Mouse (Mus musculus) heart, embryonic 12.5 days (tissue): ENCODE results near the gene Hk2. TPM values are rescaled to one million over a fixed set of nuclear protein-coding genes. Genes with fewer than 3 reads are reported as not detected.

Source experiments
- ATAC-seq: fragments of 200-750 bp; cut with Nextera tagmentation; 2 replicates; pipeline ENCODE4 v1.8.0; 2017; ENCODE audit warnings: moderate TSS enrichment, moderate library complexity; ENCODE audit not compliant: insufficient number of reproducible peaks, low FRiP score
- H3K27ac ChIP-seq: fragments of 300-500 bp; sonication (generic); 2 replicates; pipeline ENCODE4 v1.5.1; 2016; ENCODE audit warnings: mild to moderate bottlenecking, moderate library complexity; ENCODE audit not compliant: poor library complexity, severe bottlenecking
- H3K27me3 ChIP-seq: fragments of 300-500 bp; sonication (generic); replicated peaks from 2 replicates; pipeline ENCODE4 v1.6.1; 2016; ENCODE audit warnings: mild to moderate bottlenecking, moderate library complexity
- H3K36me3 ChIP-seq: fragments of 300-500 bp; sonication (generic); 2 replicates; pipeline ENCODE4 v1.6.1; 2016; ENCODE audit warnings: mild to moderate bottlenecking, moderate library complexity
- H3K4me1 ChIP-seq: fragments of 300-500 bp; sonication (generic); replicated peaks from 2 replicates; pipeline ENCODE4 v1.6.1; 2016; ENCODE audit warnings: mild to moderate bottlenecking
- H3K4me2 ChIP-seq: fragments of 300-500 bp; sonication (generic); 2 replicates; pipeline ENCODE4 v1.6.1; 2016; ENCODE audit warnings: mild to moderate bottlenecking, moderate library complexity
- H3K4me3 ChIP-seq: fragments of 300-500 bp; sonication (generic); 2 replicates; pipeline ENCODE4 v1.5.1; 2016; ENCODE audit warnings: mild to moderate bottlenecking
- H3K9ac ChIP-seq: fragments of 300-500 bp; sonication (generic); 2 replicates; pipeline ENCODE4 v1.6.1; 2016; ENCODE audit warnings: mild to moderate bottlenecking, moderate library complexity
- H3K9me3 ChIP-seq: fragments of 300-500 bp; sonication (generic); replicated peaks from 2 replicates; pipeline ENCODE4 v1.6.1; 2016; ENCODE audit warnings: mild to moderate bottlenecking, moderate library complexity
- WGBS: fragments of 180-500 bp; shearing (Covaris S2); methylation state at CpG from one replicate; pipeline ENCODE4 v1.1.7; 2016; 5-methylcytosine and 5-hydroxymethylcytosine counted together
- polyA plus RNA-seq: library from polyadenylated mRNA; unstranded; fragments of >200 nt; fragmentation: Nextera tagmentation; extraction: Ambion mirVana; gene quantifications from 2 replicates; pipeline ENCODE4 v1.2.1, GENCODE M21; 2016

Hk2 gene
- polyA plus RNA-seq, 1 experiment from 2014 or later: 35.2 TPM

DNA sequence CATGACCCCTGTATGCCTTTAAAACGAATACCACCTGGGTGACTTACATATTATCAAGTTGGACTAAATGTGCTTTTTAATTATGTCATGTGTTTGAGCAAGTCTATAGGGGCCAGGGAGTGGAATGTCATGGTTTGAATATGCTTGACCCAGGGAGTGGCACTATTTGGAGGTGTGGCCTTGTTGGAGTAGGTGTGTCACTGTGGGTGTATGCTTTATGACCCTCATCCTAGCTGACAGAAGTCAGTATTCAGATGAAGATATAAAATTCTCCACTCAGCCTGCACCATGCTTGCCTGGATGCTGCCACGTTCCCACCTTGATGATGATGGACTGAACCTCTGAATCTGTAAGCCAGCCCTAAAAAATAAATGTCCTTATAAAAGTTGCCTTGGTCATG lies 16.6 kb upstream of the Hk2 start:
- no peak for ATAC-seq
- WGBS: 85% methylated on average over 2 of the region's 2 CpGs

DNA sequence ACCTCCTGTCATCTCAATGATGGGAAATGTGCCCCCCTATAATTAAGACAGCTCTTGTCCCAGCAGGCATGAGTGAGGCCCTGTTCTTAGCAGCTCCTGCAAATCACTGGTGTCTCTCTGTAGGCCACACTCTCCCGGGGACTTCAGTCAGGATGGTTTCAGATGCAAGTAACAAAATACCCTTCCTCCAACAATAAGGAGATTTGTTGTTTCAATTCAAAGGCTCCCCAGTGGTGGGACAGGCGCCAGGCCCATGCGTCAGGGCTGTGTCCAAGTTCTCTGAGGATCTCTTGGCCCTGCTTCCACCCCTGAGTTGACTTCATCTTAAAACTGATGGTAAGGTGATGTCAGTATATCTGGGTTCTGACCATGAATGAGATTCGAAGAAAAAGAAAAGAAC lies 9.7 kb upstream of the Hk2 start:
- H3K4me1 ChIP-seq: no peaks in the 10 kb centered on the region
- no peaks in the 10 kb centered on the region for H3K27me3 ChIP-seq
- WGBS: 78% methylated on average over 4 of the region's 4 CpGs

More for the DNA sequence above, 16.6 kb upstream of the Hk2 start:
- no peaks in the 10 kb centered on the region for H3K36me3 ChIP-seq
- no peak overlapping the region for H3K9ac ChIP-seq
- H3K4me1 ChIP-seq: no peaks in the 10 kb centered on the region
- H3K9me3 ChIP-seq: no peaks in the 10 kb centered on the region
- no peaks in the 10 kb centered on the region for H3K27me3 ChIP-seq
- no peak overlapping the region for H3K4me2 ChIP-seq
- no peak overlapping the region for H3K4me3 ChIP-seq
- no peak overlapping the region for H3K27ac ChIP-seq

DNA sequence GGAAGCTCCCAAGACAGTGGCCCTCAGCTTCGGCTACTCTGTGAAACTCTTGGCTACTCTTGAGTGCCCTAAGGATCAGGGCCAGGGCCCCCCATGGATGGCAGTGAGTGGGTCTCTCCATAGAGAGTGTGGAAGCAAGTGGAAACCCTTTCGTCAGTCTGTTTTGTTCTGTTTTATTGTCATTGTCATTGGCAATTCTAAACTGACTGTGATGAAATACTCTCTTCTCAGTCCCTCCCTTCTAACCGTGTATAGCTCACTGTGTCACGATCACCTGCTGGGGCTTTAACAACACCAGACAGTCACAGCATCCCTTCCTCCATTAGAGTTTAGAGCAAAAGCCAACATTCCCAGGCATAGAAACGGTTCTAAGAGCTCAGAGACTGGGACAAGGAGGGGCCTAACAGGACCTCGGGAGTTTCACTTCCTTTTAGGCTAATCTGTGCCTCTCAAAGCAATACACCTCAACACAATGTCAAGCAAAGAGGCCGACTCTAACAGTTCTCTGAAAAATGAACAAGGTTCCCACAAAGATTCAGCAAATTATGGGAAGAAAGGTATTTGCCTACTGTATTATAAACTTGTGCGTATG lies 6.6 kb upstream of the Hk2 start:
- Histone ChIP-seq H3K27ac (no peak overlapping the region), H3K9ac (no peak overlapping the region), H3K9me3 (no peaks in the 10 kb centered on the region), H3K27me3 (no peaks in the 10 kb centered on the region), H3K4me2 (no peak overlapping the region), H3K4me3 (no peak overlapping the region), H3K36me3 (no peaks in the 10 kb centered on the region), H3K4me1 (0 out of 2 replicates have a peak, but pooled peaks cover 6% of the 10 kb centered on the region)
- ATAC-seq: no peak
- WGBS: 61% methylated on average over 8 of the region's 8 CpGs

More for the DNA sequence above, 9.7 kb upstream of the Hk2 start:
- no peak for ATAC-seq
- H3K36me3 ChIP-seq: no peaks in the 10 kb centered on the region
- no peak overlapping the region for H3K27ac ChIP-seq
- no peaks in the 10 kb centered on the region for H3K9me3 ChIP-seq
- no peak overlapping the region for H3K4me2 ChIP-seq
- no peak overlapping the region for H3K9ac ChIP-seq
- H3K4me3 ChIP-seq: no peak overlapping the region

DNA sequence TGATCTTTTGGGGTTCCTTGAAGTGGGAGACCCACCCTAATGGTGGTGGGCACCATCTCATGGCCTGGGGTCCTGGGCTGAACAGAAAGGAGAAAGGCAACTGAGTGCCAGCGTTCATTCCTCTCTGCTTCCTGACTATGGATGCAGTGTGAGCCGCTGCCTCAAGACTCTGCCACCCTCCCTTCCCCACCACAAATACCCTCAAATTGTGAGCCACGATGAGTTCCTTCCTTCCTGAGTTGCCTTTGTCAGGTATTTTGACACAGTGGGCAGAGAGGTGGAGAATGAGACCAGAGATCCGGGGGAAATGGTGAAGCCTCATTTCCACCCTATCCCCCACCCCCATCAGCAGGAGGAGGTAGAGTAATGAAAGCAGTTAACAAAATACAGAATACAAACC lies 6.1 kb upstream of the Hk2 start:
- 52% methylated on average over 4 of the region's 4 CpGs for WGBS
- Histone ChIP-seq H3K9ac (no peak overlapping the region), H3K4me2 (no peak overlapping the region), H3K27me3 (no peaks in the 10 kb centered on the region), H3K27ac (no peak overlapping the region), H3K4me1 (0 out of 2 replicates have a peak, but pooled peaks cover 6% of the 10 kb centered on the region), H3K36me3 (no peaks in the 10 kb centered on the region), H3K9me3 (no peaks in the 10 kb centered on the region), H3K4me3 (no peak overlapping the region)
- ATAC-seq: no peak

DNA sequence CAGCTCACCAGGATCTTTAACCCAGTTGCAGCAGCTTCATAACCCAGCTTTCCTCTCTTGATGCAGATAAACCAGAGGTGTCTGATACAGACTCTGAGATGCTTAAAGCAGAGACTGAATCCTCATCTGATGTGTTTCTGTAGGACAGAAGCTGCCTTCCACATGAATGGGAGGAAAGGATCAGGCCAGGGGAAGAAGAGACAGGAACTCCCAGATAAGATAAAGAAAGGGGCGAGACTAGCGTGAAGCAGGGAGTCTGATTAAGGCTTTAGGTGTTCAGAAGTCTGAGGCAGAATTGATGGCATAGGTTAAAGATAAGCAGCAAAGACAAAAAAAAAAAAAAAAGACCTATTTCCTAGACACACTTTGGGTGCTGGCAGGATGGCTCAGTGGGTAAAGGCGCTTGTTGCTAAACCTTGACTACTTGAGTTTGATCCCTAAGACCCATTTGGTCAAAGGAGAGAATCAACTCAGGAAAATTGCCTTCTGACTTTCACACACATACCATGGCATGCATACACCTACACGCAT lies 2.9 kb upstream of the Hk2 start:
- H3K27ac ChIP-seq: no peak overlapping the region
- no peak overlapping the region for H3K4me3 ChIP-seq
- H3K9ac ChIP-seq: no peak overlapping the region
- 65% methylated on average over 4 of the region's 4 CpGs for WGBS
- no peak for ATAC-seq
- H3K36me3 ChIP-seq: no peaks in the 10 kb centered on the region
- H3K4me1 ChIP-seq: peaks cover 11% of the 10 kb centered on the region; the same call in 1 of the 2 replicates
- no peaks in the 10 kb centered on the region for H3K27me3 ChIP-seq
- H3K4me2 ChIP-seq: no peak overlapping the region
- no peaks in the 10 kb centered on the region for H3K9me3 ChIP-seq

DNA sequence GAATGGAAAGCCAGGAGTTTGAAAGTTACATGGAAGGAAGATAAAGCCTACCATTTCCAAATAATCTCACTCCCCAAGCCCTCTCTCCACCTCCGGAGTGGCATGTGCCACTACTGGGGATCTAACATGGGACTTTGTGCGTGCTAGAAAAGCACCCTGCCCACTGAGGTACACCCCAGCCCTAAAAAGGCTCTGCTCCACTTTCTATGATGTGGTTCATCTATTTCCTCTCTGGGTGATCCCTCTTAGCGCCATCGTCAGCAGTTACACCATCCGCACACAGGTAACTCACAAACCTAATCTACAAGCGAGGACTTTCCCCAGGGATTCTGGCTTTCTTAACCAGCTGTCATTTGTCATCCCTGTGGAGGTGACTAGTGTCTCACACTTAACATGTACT lies 1.1 kb upstream of the Hk2 start:
- no peaks in the 10 kb centered on the region for H3K27me3 ChIP-seq
- H3K4me2 ChIP-seq: no peak overlapping the region
- H3K4me1 ChIP-seq: peaks cover 25% of the 10 kb centered on the region
- no peak overlapping the region for H3K4me3 ChIP-seq
- no peak overlapping the region for H3K27ac ChIP-seq
- H3K9me3 ChIP-seq: no peaks in the 10 kb centered on the region
- no peak overlapping the region for H3K9ac ChIP-seq
- no peaks in the 10 kb centered on the region for H3K36me3 ChIP-seq
- no peak for ATAC-seq
- WGBS: 76% methylated on average over 6 of the region's 6 CpGs

DNA sequence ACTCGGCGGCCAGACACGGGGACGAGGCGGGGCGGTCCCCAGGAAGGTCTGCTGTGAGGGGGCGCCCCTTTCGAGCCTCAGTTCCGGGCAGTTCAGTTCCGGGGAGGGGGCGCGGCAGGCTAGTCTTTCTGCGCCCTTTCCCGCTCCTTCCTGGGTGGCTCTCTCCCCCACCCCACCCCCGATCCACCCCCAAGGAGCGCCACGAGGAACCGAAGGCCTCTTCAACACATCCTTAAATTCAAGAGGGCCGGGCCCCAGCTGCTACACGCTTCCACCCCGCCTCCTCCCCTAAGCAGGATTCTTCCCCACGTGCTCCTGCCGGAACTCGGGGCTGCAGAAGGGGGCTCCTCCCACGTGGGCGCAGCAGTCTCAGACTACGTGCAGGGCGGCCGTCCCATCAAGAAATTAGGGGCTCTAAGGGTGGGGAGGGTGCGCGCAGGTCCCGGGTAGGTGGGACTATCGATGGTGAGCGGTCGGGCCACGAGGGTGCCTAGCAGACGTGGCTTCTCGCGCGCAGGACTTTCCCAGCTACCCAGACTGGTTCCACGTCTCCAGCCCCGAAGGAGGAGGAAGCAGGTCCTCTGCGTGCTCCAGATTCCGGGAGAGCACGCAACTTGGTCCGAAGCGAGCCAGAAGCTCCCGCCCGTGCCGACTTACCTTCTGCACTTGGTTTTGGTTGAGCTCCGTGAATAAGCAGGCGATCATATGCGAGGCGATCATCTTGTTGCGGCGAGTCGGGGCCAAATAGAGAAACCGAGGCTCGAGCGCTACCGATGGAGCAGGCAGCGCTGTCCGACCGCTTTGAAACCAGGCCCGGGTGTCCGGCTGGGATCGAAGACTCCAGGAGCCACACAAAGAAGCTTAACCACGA lies 758 bp downstream of the Hk2 start:
- peak overlapping the region; percentile 85 for H3K9ac ChIP-seq
- peak overlapping the region; percentile 94 for H3K27ac ChIP-seq
- H3K4me3 ChIP-seq: peak overlapping the region; percentile 76
- ATAC-seq: peak; percentile 59
- H3K36me3 ChIP-seq: no peaks in the 10 kb centered on the region
- WGBS: under 1% methylated on average over 68 of the region's 68 CpGs
- peak overlapping the region; percentile 89 for H3K4me2 ChIP-seq
- H3K9me3 ChIP-seq: no peaks in the 10 kb centered on the region
- no peaks in the 10 kb centered on the region for H3K27me3 ChIP-seq
- peaks cover 34% of the 10 kb centered on the region for H3K4me1 ChIP-seq

DNA sequence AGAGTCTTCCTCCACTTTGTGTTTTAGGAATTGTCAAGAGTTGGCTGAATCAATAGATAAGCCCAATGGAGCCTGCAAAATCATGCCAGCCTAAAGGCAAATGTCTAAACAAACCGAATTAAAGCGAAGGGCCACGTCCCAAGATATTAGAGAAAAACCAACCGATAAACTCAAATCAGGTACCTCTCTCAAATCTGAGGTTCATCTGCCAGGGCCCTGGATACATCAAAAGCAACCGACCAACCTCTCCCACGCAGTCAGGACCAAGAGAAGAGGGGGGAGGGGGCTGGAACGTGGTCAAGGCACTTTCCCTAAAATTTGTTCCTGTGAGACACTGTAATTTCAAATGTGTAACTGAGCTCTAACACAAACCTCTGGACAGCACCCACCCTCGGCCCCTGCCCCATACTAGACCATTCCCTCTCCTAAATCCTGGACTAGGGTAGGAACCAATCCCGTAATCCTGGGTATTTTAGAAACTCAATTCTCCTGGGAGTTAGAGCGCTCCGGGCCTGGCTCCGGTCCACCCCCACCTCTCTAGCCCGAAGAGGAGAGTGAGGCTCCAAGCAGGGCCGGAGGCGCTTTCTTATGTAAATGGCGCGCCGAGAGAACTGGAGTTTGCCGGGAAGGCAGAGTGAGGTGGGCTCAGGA lies 1.7 kb downstream of the Hk2 start:
- Histone ChIP-seq H3K9ac (peak overlapping the region; percentile 85), H3K9me3 (no peaks in the 10 kb centered on the region), H3K27ac (peak overlapping the region; percentile 94), H3K4me3 (peak overlapping the region; percentile 76), H3K27me3 (no peaks in the 10 kb centered on the region), H3K4me1 (peaks cover 37% of the 10 kb centered on the region), H3K4me2 (peak overlapping the region; percentile 89), H3K36me3 (no peaks in the 10 kb centered on the region)
- 0 out of 2 replicates have a peak, but pooled peaks have one; percentile 7 for ATAC-seq
- 0% methylated on average over 19 of the region's 19 CpGs for WGBS

DNA sequence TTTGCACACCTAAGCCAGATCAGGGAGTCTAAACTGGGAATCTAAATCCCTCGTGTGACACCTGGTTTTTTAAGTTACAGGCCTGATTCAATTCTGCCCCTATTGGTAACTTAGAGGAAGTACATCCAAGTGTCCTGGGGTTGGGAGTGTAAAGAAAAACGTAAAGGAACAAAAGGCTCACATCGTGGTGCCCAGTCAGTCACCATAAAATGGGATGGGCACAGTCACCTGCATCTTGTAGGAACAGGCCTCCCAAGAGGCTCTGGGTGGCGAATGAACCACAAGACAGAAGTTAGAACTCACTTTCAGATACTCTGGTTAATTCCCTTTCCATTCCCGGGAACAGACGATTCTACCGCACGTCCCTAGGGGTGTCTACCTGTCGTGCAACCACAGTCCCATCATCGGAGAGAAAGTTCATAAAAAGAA lies 2.3 kb downstream of the Hk2 start:
- Histone ChIP-seq H3K9me3 (no peaks in the 10 kb centered on the region), H3K4me3 (peak overlapping the region; percentile 76), H3K4me1 (peaks cover 35% of the 10 kb centered on the region), H3K9ac (peak overlapping the region; percentile 85), H3K36me3 (no peaks in the 10 kb centered on the region), H3K4me2 (peak overlapping the region; percentile 89), H3K27me3 (no peaks in the 10 kb centered on the region), H3K27ac (peak overlapping the region; percentile 94)
- ATAC-seq: no peak
- WGBS: 1% methylated on average over 10 of the region's 10 CpGs

DNA sequence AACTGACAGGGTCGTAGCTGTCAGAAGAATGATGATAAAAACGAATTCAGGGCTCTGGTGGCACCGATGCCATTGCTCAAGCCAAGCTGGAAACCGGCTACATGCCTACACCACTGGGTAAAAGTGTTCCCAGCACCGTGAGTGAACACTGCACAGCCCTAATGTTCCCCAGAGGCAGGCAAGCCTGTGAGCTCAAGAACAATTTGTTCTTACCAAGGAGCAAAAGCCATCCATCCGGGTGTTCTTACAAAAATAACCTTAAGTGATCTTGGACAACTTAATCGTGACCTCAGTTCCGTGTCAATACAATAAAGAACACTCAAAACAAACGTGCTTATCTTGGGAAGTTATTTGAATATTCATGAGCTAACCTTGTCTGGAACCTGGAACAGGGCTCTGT lies 3.2 kb downstream of the Hk2 start:
- Histone ChIP-seq H3K9me3 (no peaks in the 10 kb centered on the region), H3K4me2 (peak overlapping the region; percentile 89), H3K9ac (peak overlapping the region; percentile 26; the same call in 1 of the 2 replicates), H3K4me3 (0 out of 2 replicates have a peak overlapping the region, but pooled peaks have one; percentile 76), H3K36me3 (no peaks in the 10 kb centered on the region), H3K27ac (no peak overlapping the region), H3K27me3 (no peaks in the 10 kb centered on the region), H3K4me1 (peaks cover 40% of the 10 kb centered on the region)
- no peak for ATAC-seq
- 35% methylated on average over 9 of the region's 9 CpGs for WGBS

DNA sequence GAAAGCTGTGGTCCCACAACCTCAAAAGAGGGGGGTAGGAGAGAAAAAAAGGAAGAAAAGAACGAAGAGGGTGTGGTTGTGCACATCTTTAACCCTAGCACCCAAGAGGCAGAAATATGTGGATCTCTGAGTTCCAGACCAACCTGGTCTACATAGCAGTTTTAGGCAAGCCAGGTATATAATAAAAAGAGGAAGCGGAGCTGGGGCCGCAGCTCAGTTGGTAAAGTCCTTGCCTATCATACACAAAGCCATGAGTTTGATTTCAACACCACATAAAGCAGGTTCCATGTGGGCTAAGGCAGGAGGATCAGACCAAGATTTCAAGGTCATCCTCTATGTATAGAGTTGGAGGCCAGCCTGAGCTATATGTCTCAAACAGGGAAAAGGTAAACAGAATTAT lies 4.0 kb downstream of the Hk2 start:
- H3K36me3 ChIP-seq: no peaks in the 10 kb centered on the region
- WGBS: 75% methylated on average over 3 of the region's 3 CpGs
- no peak overlapping the region for H3K9ac ChIP-seq
- H3K27me3 ChIP-seq: no peaks in the 10 kb centered on the region
- peaks cover 42% of the 10 kb centered on the region for H3K4me1 ChIP-seq
- 0 out of 2 replicates have a peak overlapping the region, but pooled peaks have one; percentile 14 for H3K27ac ChIP-seq
- H3K4me3 ChIP-seq: no peak overlapping the region
- H3K9me3 ChIP-seq: no peaks in the 10 kb centered on the region
- peak overlapping the region; percentile 89 for H3K4me2 ChIP-seq
- ATAC-seq: no peak
